In genomic region chr12:101891066-101891465, GRCm38 (mm10) we compare ENCODE assay signal across 25 mouse cellular contexts. TPM values are rescaled to one million over a fixed set of nuclear protein-coding genes. Genes with fewer than 3 reads are reported as not detected.
DNase-seq lines count a peak whose midpoint lies in the region; TF ChIP-seq lines count a peak whose summit lies in the region.
"Had no signal": no experiment of that assay in that cellular context is flagged by ENCODE, and none has a peak within 500 bp of the region (broad histone marks: within the 10 kb centered on the region; RNA-seq: fewer than 3 reads in every experiment).

No protein-coding gene starts in this region.

- TF ChIP-seq CTCF in layer of hippocampus, adult 2 months (conservative IDR thresholded peaks at IDR 0.05), result no peak
- TF ChIP-seq CTCF in bone marrow macrophage, adult 2 months (IDR thresholded peaks at IDR 0.05; ENCODE audit: low read depth, low read length), result no peak
- no peak for TF ChIP-seq CTCF in cortical plate, adult 2 months (IDR thresholded peaks at IDR 0.05; ENCODE audit: extremely low read depth, insufficient read depth, low read length)
- TF ChIP-seq CTCF in gastrocnemius, adult 2 months (IDR thresholded peaks at IDR 0.05), result no peak

- TF ChIP-seq POLR2A in bone marrow macrophage, adult 2 months (IDR thresholded peaks at IDR 0.05; ENCODE audit: borderline replicate concordance, low read depth, low read length), result no peak
- no peak for TF ChIP-seq POLR2A in cortical plate, adult 2 months (IDR thresholded peaks at IDR 0.05; ENCODE audit: extremely low read depth, insufficient read depth, low read length)

- peak overlapping the region; percentile 20; the same call in 1 of the 2 replicates for H3K27ac ChIP-seq in layer of hippocampus, adult 2 months
- H3K27ac ChIP-seq in bone marrow macrophage, adult 2 months (ENCODE audit: insufficient read depth, low read depth, low read length), result peak overlapping the region; percentile 85
- 0 out of 2 replicates have a peak overlapping the region, but pooled peaks have one; percentile 40 for H3K27ac ChIP-seq in cortical plate, adult 2 months (ENCODE audit: insufficient read depth, low read length)
- H3K27ac ChIP-seq in gastrocnemius, adult 2 months, result no peak overlapping the region
- H3K27ac ChIP-seq: embryonic facial prominence, embryonic 10.5 days; embryonic facial prominence, embryonic 13.5 days; forebrain, embryonic 12.5 days; forebrain, embryonic 15.5 days; heart, embryonic 15.5 days; hindbrain, embryonic 10.5 days; hindbrain, embryonic 13.5 days had no signal

- intact Hi-C loops in gastrocnemius, adult 2 months (cut with DNase I), result no loop called here

- peaks cover 23% of the 10 kb centered on the region for H3K4me1 ChIP-seq in bone marrow macrophage, adult 2 months (ENCODE audit: control insufficient read depth, insufficient read depth, low read length)
- H3K4me1 ChIP-seq in cortical plate, adult 2 months (ENCODE audit: control insufficient read depth, insufficient read depth, low read length), result peaks cover 3% of the 10 kb centered on the region
- H3K4me1 ChIP-seq: embryonic facial prominence, embryonic 10.5 days; embryonic facial prominence, embryonic 13.5 days; forebrain, embryonic 12.5 days; forebrain, embryonic 15.5 days; heart, embryonic 15.5 days; hindbrain, embryonic 10.5 days; hindbrain, embryonic 13.5 days had no signal

- H3K4me3 ChIP-seq in layer of hippocampus, adult 2 months, result no peak overlapping the region
- no peak overlapping the region for H3K4me3 ChIP-seq in bone marrow macrophage, adult 2 months (ENCODE audit: insufficient read depth, low read length)
- no peak overlapping the region for H3K4me3 ChIP-seq in cortical plate, adult 2 months (ENCODE audit: insufficient read depth, low read length)
- H3K4me3 ChIP-seq in gastrocnemius, adult 2 months, result no peak overlapping the region
- H3K4me3 ChIP-seq: embryonic facial prominence, embryonic 10.5 days; embryonic facial prominence, embryonic 13.5 days; erythroblast, embryonic 14.5 days; forebrain, embryonic 12.5 days; forebrain, embryonic 15.5 days; heart, embryonic 15.5 days; hindbrain, embryonic 10.5 days; hindbrain, embryonic 13.5 days had no signal

- DNase-seq in layer of hippocampus, adult 2 months (ENCODE audit: low spot score in 2 of 2), result no peak
- DNase-seq in layer of hippocampus, adult 8-10 months (ENCODE audit: low spot score in 2 of 2), result no peak
- DNase-seq in spleen, postnatal 36 days (ENCODE audit: low spot score in 2 of 2), result no peak
- no peak for DNase-seq in gastrocnemius, adult 2 months
- DNase-seq: adrenal gland, adult 8-10 months; adrenal gland, postnatal 25 days; cerebellum, adult 11 months; cerebellum, adult 2 months; cerebellum, adult 9-11 months; cerebellum, postnatal 25 days; embryo, embryonic 11 days; gastrocnemius, postnatal 10 days; gastrocnemius, postnatal 36 days; heart, postnatal 10 days; heart, postnatal 36 days had no signal

RNA-seq across cellular contexts. Expression of gene Trip11, which starts 22.0 kb away (rescaled TPM):
- 10 to 100 TPM; 31.8 to 32.9 TPM for total RNA-seq in layer of hippocampus, adult 2 months (2021)
- total RNA-seq in layer of hippocampus, adult 8-10 months (2022), result 10 to 100 TPM; 30.9 to 36.2 (median 33.2) TPM
- polyA plus RNA-seq in bone marrow macrophage, adult 2 months (2012; ENCODE audit: insufficient read depth, insufficient read length, missing spikeins), result 19.4 and 23.5 TPM in 2 replicates
- 11.1 and 11.8 TPM in 2 replicates for polyA plus RNA-seq in cortical plate, adult 2 months (2012; rRNA removed)
- 10 to 100 TPM; 25.9 to 30.8 TPM for total RNA-seq in gastrocnemius, adult 2 months (2021)
